Mouse (Mus musculus): ENCODE results near the gene Acbd5.
"Not testable (repeated sequence)": the region's sequence is repeated elsewhere in the genome, so short reads cannot be mapped to it uniquely, and the experiment has no call there.

Gene Acbd5

GRCm38 (mm10) chr2:23067552-23068369, at the start of gene Acbd5:
Gene Acbd5 (plus strand): TSS chr2:23068167.
- peak; percentile 88 to 95 for DNase-seq (ENCODE audit: low spot score in 2 of 2)

DNA sequence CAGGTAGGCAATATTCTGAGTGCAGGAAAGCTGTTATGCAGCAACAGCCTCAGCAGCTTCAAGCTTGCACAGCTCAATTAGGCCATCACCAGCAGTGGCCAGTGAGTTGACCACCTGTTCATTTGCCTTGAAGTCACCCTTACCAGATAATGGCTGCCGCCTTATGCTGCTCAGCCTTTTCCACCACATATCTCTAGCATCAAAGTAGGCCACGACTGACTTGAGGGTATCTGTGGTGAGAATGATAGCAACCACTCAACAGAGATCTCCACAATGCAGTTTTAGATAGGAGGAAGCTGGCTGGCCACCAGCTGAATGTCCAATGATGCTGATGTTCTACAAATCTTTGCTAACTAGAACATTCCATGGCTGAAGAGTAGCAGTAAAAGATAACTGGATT, 48.8 kb upstream of the Acbd5 start:
- DNase-seq (ENCODE audit: low spot score in 2 of 2): no peak

- DNase-seq (ENCODE audit: low spot score in 2 of 2): no peak
These were observed 46.6 kb upstream of the Acbd5 start for GRCm38 (mm10) chr2:23021320-23021719.

DNA sequence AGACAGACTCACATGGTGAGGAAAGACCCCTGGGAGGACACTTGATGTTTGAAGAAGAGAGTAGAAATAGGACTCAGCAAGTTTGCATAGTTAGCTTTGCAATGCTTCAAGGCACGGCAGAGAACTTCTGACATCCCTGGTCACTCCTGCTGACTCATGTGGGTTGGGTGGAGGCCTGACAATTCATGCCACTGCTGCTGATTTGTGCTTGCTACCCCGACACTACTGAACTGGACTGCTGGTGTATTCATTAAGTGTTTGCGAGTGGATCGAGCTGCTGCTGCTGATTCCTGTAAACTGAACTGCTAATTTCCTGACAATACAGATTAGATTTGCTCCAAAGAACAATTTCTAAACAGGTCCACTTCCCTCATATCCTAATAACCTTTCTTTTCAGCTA, 46.2 kb upstream of the Acbd5 start:
- peak in 1 of 2 experiments; percentile 34 for DNase-seq (ENCODE audit: low spot score in 2 of 2)

DNA sequence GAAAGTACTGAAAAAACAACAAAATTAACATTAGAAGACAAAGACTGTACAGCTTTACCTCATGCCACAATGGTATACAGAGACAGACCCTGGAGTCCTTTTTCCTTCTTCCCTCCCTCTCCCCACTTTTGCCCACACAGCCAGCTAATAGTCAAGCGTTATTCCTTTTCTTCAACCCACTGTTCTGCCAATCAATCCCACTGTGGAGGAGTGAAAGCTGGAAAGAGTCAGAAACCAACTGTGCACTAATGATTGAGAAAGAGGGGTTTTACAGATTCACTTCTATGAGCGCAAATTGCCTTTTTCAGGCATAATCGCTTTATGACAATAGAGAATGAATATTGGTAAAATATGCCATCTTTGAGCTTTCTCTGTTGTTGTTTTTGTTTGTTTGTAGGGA, 44.9 kb upstream of the Acbd5 start:
- DNase-seq (ENCODE audit: low spot score in 2 of 2): no peak

- DNase-seq (ENCODE audit: low spot score in 2 of 2): no peak
These were observed 44.2 kb upstream of the Acbd5 start for GRCm38 (mm10) chr2:23023714-23024282.

GRCm38 (mm10) chr2:23026379-23026778, 41.6 kb upstream of the Acbd5 start:
- no peak for DNase-seq (ENCODE audit: low spot score in 2 of 2)

DNA sequence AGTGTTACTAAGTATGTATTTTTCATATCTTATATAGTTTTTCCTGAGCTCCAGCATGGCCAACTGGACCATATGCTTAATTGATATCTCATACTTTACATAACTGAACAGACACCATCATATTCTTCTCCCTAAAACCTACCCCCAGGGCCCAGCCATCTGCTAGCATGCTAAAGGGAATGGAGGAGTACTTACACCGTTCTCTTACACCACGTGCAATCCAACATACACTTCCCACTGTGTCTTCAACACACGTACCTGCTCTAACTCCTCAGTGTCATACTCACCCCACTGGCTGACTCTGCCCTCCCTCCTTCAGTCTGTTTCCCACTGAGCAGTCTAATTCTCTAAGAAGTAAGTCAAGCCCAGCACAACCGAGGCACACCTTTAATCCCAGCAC, 39.1 kb upstream of the Acbd5 start:
- no peak for DNase-seq (ENCODE audit: low spot score in 2 of 2)

DNA sequence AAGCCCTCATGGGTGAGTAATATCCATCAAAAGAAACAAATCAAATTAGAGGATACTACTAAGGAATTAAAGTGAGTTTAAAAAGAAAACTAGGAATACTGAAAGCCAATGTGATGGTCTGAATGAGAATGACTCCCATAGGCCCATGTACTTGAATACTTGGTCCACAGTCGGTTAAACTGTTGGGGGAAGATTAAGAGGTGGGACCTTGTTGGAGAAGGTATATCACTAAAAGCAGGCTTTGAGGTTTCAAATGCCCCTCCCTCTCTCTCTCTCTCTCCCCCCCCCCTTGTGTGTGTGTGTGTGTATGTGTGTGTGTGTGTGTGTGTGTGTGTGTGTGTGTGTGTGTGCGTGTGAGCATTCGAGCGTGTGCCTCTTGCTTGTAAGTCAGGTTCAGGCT, 37.3 kb upstream of the Acbd5 start:
- no peak for DNase-seq (ENCODE audit: low spot score in 2 of 2)

DNA sequence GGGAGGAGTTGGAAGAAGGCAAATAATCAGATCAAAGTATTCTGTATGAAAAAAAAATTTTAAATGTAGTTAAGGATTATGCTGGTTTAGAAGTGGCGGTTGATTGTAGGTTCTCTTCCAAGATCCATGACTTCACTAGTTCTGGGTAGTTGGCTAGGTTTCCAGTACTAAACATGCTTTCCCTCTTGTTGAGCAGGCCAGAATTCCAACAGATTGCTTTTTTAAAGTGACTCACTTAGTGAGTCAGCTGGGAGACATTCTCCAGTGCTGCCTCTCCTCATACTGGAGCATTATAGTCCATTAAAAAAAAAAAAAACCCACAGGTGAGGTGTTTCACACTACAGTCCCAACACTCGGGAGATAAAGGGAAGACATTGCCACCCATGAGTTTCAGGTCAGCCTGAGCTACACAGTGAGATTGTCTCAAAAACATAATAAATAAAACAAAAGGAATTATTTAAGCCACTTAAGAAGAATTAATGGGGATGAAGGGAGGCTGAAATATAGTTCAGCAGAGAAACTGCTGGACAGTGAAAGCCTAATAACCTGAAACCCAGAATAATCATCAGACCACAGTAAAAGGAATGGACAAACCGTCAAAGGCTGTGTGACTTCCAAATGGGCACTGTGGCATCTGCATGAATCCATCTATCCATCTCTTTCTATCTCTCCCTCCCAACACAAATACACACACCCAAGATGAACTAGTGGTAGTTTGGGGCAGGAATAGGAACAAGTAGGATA, 33.1 kb upstream of the Acbd5 start:
- no peak for DNase-seq (ENCODE audit: low spot score in 2 of 2)

- DNase-seq (ENCODE audit: low spot score in 2 of 2): no peak
These were observed 32.5 kb upstream of the Acbd5 start for GRCm38 (mm10) chr2:23035467-23035866.

DNA sequence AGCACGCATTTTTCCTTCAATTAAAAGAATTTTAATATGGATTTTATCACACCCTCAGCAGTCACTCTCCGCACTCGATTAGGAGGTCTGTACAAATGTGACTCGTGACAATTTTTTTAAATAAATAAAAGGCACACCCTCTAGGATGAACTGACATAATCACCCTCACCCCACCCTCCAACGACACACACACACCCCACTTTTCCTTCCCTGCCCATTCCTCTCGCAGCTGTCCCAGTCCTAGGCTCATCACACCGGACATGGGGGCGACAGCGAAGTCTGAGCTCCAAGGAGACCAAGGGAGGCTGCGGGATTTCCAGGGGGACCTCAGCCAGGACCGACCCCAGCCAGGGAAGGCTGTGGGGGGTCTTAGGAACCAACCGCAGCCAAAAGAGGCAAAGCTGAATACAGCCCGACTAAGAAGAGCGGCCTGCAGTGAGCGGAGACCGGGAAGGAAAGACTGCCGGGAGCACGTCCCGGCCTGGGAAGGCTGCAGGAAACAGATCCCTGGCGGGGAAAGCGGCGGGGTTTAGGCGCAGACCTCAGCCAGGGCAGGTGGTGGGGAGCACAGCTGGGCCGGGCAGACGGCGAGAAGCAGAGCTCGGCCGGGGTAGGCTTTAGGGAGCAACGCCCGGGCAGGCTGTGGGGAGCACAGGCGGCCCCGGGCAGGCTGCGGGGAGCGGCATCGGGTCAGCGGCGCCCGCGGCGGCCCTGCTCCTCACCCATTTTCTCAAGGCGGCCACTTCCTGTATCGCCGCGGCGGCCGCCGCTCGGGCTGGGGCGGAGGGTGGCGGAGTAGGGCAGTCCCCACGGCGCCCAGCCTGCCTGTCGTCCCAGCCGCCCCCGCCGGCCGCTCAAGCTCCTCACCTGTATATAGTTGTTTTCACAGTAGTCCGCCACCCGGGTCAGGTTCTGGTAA, 28.6 kb upstream of the Acbd5 start:
- DNase-seq (ENCODE audit: low spot score in 2 of 2): peak; percentile 62 to 88

GRCm38 (mm10) chr2:23040001-23040646, 27.8 kb upstream of the Acbd5 start, which contains the start of gene Abi1:
Gene Abi1 (minus strand): TSS chr2:23040241.
- DNase-seq (ENCODE audit: low spot score in 2 of 2): peak in 1 of 2 experiments; percentile 91

DNA sequence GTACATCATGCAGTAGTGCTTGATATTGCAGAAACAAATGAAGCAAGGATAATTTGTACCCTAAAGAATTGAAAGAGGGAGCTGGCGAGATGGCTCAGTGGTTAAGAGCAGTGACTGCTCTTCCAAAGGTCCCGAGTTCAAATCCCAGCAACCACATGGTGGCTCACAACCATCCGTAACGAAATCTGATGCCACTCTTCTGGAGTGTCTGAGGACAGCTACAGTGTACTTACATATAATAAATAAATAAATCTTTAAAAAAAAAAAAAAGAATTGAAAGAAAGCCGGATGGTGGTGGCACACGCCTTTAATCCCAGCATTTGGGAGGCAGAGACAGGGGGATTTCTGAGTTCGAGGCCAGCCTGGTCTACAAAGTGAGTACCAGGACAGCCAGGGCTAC, 27.3 kb upstream of the Acbd5 start:
- DNase-seq (ENCODE audit: low spot score in 2 of 2): not testable (repeated sequence)

DNA sequence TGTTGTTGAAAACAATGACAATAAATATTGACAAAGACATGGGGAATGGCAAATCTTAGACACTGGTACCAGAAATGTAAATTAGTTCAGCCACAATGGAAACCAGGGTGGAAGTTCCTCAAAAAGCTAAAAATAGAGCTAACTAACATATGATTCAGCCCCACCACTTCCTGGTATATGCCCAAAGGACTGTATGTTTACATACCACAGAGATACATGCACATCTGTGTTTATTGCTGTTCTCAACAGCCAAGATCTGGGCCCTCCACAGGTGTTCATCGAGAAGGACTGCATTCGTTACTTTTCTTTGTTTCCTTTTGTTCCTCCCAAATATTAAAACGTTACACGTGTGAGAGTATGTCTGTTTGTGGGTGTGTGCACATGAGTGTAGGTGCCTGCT, 26.5 kb upstream of the Acbd5 start:
- DNase-seq (ENCODE audit: low spot score in 2 of 2): peak in 1 of 2 experiments; percentile 28

- no peak for DNase-seq (ENCODE audit: low spot score in 2 of 2)
These were observed 25.8 kb upstream of the Acbd5 start for GRCm38 (mm10) chr2:23042189-23042588.

- no peak for DNase-seq (ENCODE audit: low spot score in 2 of 2)
These were observed 22.3 kb upstream of the Acbd5 start for GRCm38 (mm10) chr2:23045703-23046102.

DNA sequence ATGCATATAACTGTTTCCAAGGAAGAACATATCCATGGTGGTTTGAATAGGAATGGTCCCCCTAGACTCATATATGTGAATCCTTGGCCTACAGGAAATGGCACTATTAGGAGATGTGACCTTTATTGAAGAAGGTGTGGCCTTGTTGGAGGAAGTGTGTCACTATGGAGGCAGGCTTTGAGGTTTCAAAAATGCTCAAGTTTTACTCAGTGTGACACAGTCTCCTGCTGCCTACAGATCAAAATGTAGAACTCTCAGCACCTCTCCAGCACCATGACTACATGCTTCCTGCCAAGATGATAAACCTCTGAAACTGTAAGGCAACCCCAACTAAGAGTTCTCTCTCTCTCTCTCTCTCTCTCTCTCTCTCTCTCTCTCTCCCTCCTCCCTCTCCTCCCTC, 20.0 kb upstream of the Acbd5 start:
- peak in 1 of 2 experiments; percentile 25 for DNase-seq (ENCODE audit: low spot score in 2 of 2)

GRCm38 (mm10) chr2:23051890-23052289, 16.1 kb upstream of the Acbd5 start:
- DNase-seq (ENCODE audit: low spot score in 2 of 2): no peak

GRCm38 (mm10) chr2:23052523-23052922, 15.4 kb upstream of the Acbd5 start:
- DNase-seq (ENCODE audit: low spot score in 2 of 2): peak in 1 of 2 experiments; percentile 33

DNA sequence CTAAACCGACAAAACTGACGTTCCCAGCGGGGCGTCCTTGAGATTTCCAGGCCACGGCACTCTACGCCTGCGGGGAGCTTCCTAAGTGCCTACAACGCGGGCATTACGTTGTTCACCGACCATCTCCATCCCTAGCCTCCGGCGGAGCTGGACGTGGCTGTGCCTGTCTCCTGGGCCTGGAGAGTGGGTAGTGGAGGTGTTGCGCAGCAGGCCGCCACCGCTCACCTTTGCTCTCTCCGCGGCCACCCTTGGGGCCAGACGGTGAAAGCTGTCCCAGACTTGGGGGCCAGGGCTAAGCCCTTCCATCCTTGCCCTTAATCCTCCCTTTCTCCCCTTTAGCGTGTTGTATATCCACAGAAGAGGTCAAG, 387 bp downstream of the Acbd5 start:
- peak in 1 of 2 experiments; percentile 63 for DNase-seq (ENCODE audit: low spot score in 2 of 2)

All from spleen, postnatal 10 days (tissue).